Mouse (Mus musculus) liver, embryonic 14.5 days (tissue): Measurements from ENCODE around the gene Vmn2r121. TPM values are rescaled to one million over a fixed set of nuclear protein-coding genes. Genes with fewer than 3 reads are reported as not detected.

ENCODE experiments used
- ATAC-seq: fragments of 200-750 bp; cut with Nextera tagmentation; 2 replicates; pipeline ENCODE4 v1.8.0; 2017; ENCODE audit warnings: moderate number of reproducible peaks, mild to moderate bottlenecking, moderate library complexity; ENCODE audit not compliant: insufficient read depth
- DNase-seq, 3 experiments: peaks; one replicate each; pipeline ENCODE4 v3.0.0-alpha.2; 2012 to 2013; ENCODE audit warnings: low read depth in 3 of 3, low spot score in 3 of 3
- H3K27ac ChIP-seq: fragments of 300-500 bp; sonication (generic); 2 replicates; pipeline ENCODE4 v1.5.1; 2014; ENCODE audit warnings: moderate library complexity, mild to moderate bottlenecking, control low read depth, inconsistent platforms
- H3K27me3 ChIP-seq: fragments of 300-500 bp; sonication (generic); 2 replicates; pipeline ENCODE4 v1.6.1; 2014; ENCODE audit warnings: mild to moderate bottlenecking, low read length, moderate library complexity; ENCODE audit not compliant: control insufficient read depth, insufficient read depth
- H3K36me3 ChIP-seq: fragments of 300-500 bp; sonication (generic); replicated peaks from 2 replicates; pipeline ENCODE4 v1.6.1; 2014; ENCODE audit warnings: low read depth; ENCODE audit not compliant: control insufficient read depth, insufficient read depth
- H3K4me1 ChIP-seq, 2 experiments: fragments of 200-500 bp in 1 of 2; fragments of 300-500 bp in 1 of 2; sonication (generic) in 1 of 2; replicated peaks; 2 replicates each; pipeline ENCODE4 v1.6.1; 2012 to 2014; ENCODE audit warnings: antibody characterized with exemption in 1 of 2, inconsistent platforms in 1 of 2, low read length in 1 of 2; ENCODE audit not compliant: control insufficient read depth in 2 of 2, insufficient read depth in 2 of 2
- H3K4me2 ChIP-seq: fragments of 300-500 bp; sonication (generic); 2 replicates; pipeline ENCODE4 v1.6.1; 2014; ENCODE audit warnings: low read depth, mild to moderate bottlenecking, control low read depth, moderate library complexity
- H3K4me3 ChIP-seq, 2 experiments: fragments of 200-500 bp in 1 of 2; fragments of 300-500 bp in 1 of 2; sonication (generic) in 1 of 2; 2 replicates each; pipeline ENCODE4 v1.5.1; 2012 to 2014; ENCODE audit warnings: low read depth in 2 of 2, low read length in 2 of 2, mild to moderate bottlenecking in 2 of 2, control low read depth in 1 of 2, inconsistent platforms in 1 of 2, moderate library complexity in 1 of 2; ENCODE audit not compliant: insufficient read depth in 1 of 2
- H3K9ac ChIP-seq: fragments of 300-500 bp; sonication (generic); replicated peaks from 2 replicates; pipeline ENCODE4 v1.6.1; 2014; ENCODE audit warnings: mild to moderate bottlenecking, control low read depth, moderate library complexity
- H3K9me3 ChIP-seq: fragments of 300-500 bp; sonication (generic); 2 replicates; pipeline ENCODE4 v1.6.1; 2016; ENCODE audit warnings: low read length, mixed read lengths; ENCODE audit not compliant: control insufficient read depth
- CTCF ChIP-seq: IDR thresholded peaks from 2 replicates; pipeline ENCODE4 v1.5.1; 2016; ENCODE audit warnings: antibody characterized with exemption, low read depth, control low read depth
- EP300 ChIP-seq: IDR thresholded peaks from 2 replicates; pipeline ENCODE4 v1.6.1; 2016; ENCODE audit warnings: antibody characterized with exemption, low read depth
- WGBS: fragments of 180-500 bp; shearing (Covaris S2); extraction: QIAGEN DNeasy Blood & Tissue Kit; methylation state at CpG from one replicate; pipeline ENCODE4 v1.1.7; 2014; ENCODE audit not compliant: insufficient replicate concordance; 5-methylcytosine and 5-hydroxymethylcytosine counted together
- polyA plus RNA-seq, 2 experiments: library from polyadenylated mRNA; depleted of rRNA in 1 of 2; stranded (reverse) in 1 of 2; unstranded in 1 of 2; fragments of >200 nt; fragmentation: Nextera tagmentation in 1 of 2; extraction: Ambion mirVana in 1 of 2; gene quantifications; 2 replicates each; pipeline versions ENCODE4 v1.2.1 to v1.2.3; 2012 to 2014

Gene Vmn2r121
- polyA plus RNA-seq (2012; rRNA removed) (not detected in 2 replicates), polyA plus RNA-seq (2014; fragmentation: Nextera tagmentation; extraction: Ambion mirVana) (not detected in 2 replicates)

DNA sequence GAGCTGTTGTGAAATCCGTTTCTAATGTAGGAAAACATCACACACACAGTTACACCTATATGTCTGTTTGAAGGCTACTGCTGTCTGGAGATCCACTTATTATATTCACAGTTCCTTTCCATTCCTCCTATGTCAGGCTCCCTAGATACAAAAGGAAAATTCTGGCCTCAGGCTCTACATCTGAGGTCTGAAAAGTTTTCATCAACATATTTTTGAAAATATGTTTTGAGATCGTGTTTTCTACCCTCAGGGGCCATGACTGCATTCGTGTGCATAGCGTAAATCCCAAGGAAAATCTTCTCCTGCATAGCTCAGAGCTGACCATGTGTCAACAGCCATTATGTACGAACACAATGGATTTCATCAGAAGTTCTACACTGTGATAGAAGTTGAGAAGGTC, at the start of gene Vmn2r121:
Gene Vmn2r121 (minus strand): TSS at position 101 of the 400 bp plus-strand sequence.
- ATAC-seq (no peak), DNase-seq (no peak)
- Histone ChIP-seq H3K4me2 (no peak within 1 kb of the TSS), H3K9ac (no peak within 1 kb of the TSS), H3K36me3 (no peaks in the 10 kb centered on the region), H3K4me1 (no peaks in the 10 kb centered on the region), H3K27me3 (no peaks in the 10 kb centered on the region), H3K4me3 (no peak within 1 kb of the TSS), H3K27ac (no peak within 1 kb of the TSS), H3K9me3 (no peaks in the 10 kb centered on the region)
- TF ChIP-seq EP300 (no peak), CTCF (no peak)
- WGBS, result 49% methylated on average over 5 of the region's 5 CpGs
